Mouse (Mus musculus): ENCODE measurements around the gene Cd300lf. TPM values are rescaled to one million over a fixed set of nuclear protein-coding genes. Genes with fewer than 3 reads are reported as not detected.

The Cd300lf gene
- total RNA-seq, 1 experiment from 2014 or later: 0.52 TPM

- peak; percentile 89 for DNase-seq
Observed at GRCm38 (mm10) chr11:115160883-115161577, 27.2 kb upstream of the Cd300lf start.

GRCm38 (mm10) chr11:115160016-115160797 lies 26.4 kb upstream of the Cd300lf start:
- DNase-seq: peak; percentile 92

GRCm38 (mm10) chr11:115157933-115158719 lies 24.3 kb upstream of the Cd300lf start:
- DNase-seq: peak; percentile 44

- DNase-seq: no peak
Observed at GRCm38 (mm10) chr11:115155053-115155634, 21.4 kb upstream of the Cd300lf start.

- DNase-seq: peak; percentile 87
Observed at GRCm38 (mm10) chr11:115153699-115154292, 20.0 kb upstream of the Cd300lf start.

- DNase-seq: no peak
Observed at GRCm38 (mm10) chr11:115153088-115153487, 19.3 kb upstream of the Cd300lf start.

- peak; percentile 84 for DNase-seq
Observed at GRCm38 (mm10) chr11:115151755-115152429, 18.1 kb upstream of the Cd300lf start.

GRCm38 (mm10) chr11:115150741-115151254 lies 17.0 kb upstream of the Cd300lf start:
- no peak for DNase-seq

GRCm38 (mm10) chr11:115147813-115148212 lies 14.0 kb upstream of the Cd300lf start:
- no peak for DNase-seq

- DNase-seq: no peak
Observed at GRCm38 (mm10) chr11:115141970-115142369, 8.2 kb upstream of the Cd300lf start.

- DNase-seq: no peak
Observed at GRCm38 (mm10) chr11:115138597-115139262, 4.9 kb upstream of the Cd300lf start.

- DNase-seq: no peak
Observed at GRCm38 (mm10) chr11:115131768-115132381, 1.9 kb downstream of the Cd300lf start.

- DNase-seq: no peak
Observed at GRCm38 (mm10) chr11:115129508-115130126, 4.2 kb downstream of the Cd300lf start.

GRCm38 (mm10) chr11:115128483-115128882 lies 5.3 kb downstream of the Cd300lf start:
- DNase-seq: no peak

- no peak for DNase-seq
Observed at GRCm38 (mm10) chr11:115119409-115119808, 14.4 kb downstream of the Cd300lf start.

- no peak for DNase-seq
Observed at GRCm38 (mm10) chr11:115112196-115112595, 21.6 kb downstream of the Cd300lf start.

- no peak for DNase-seq
Observed at GRCm38 (mm10) chr11:115110271-115110670, 23.5 kb downstream of the Cd300lf start.

- no peak for DNase-seq
Observed at GRCm38 (mm10) chr11:115108176-115108575, 25.6 kb downstream of the Cd300lf start.

GRCm38 (mm10) chr11:115107403-115107916 lies 26.3 kb downstream of the Cd300lf start:
- DNase-seq: no peak
